Mouse (Mus musculus): ENCODE results near the gene Atpaf1. TPM values are rescaled to one million over a fixed set of nuclear protein-coding genes. Genes with fewer than 3 reads are reported as not detected.

Atpaf1 gene
- polyA plus RNA-seq, 1 experiment, result 31.5 TPM

DNA sequence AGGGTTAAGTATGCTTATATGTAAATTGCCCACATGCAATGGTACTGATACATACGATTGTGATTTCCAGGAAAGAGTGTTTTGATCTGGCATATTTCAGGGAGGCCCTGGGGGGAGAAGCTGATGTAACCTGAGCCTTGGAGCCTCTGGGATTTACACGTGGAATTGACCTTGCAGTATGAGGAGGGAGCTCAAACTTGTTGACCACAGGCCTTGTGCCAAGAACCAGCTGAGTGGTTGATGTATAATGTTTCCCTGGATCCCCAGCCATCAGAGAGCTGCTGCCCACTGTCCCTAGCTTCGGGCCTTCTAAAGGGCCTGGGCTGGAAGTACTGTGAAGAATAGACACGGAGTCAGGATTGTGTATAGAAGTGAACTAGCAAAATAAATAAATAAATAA lies 55.3 kb downstream of the Atpaf1 start:
- TF ChIP-seq CTCF (IDR thresholded peaks at IDR 0.05; ENCODE audit: borderline replicate concordance, insufficient read depth, low read length) (no peak), POLR2A (IDR thresholded peaks at IDR 0.05; ENCODE audit: low read depth, low read length) (no peak)
- peak overlapping the region; percentile 78 for H3K4me3 ChIP-seq (ENCODE audit: insufficient read depth, low read length)
- no peaks in the 10 kb centered on the region for H3K4me1 ChIP-seq (ENCODE audit: control insufficient read depth, insufficient read depth, low read length)
- H3K27ac ChIP-seq (ENCODE audit: insufficient read depth, low read length), result no peak overlapping the region

DNA sequence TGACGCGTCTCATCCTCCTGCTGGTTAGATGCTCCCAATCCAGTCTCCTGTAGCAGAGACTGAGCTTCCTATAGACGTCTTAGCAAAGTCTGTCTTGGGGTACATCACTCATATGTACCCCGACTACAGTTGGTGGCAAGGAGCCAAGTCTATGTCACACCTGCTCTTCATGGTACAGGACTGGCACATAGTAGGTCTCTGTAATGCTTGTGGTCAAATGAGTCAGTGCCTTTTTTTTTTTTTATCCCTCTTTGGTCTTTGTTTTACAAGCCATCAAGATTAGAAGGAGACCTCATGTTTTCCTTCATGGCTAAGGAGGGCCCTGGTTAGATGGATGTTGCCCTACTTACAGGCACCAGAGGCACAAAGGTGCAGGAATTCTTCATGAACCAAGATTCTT lies 56.2 kb downstream of the Atpaf1 start:
- TF ChIP-seq CTCF (IDR thresholded peaks at IDR 0.05; ENCODE audit: borderline replicate concordance, insufficient read depth, low read length) (no peak), POLR2A (IDR thresholded peaks at IDR 0.05; ENCODE audit: low read depth, low read length) (no peak)
- H3K4me1 ChIP-seq (ENCODE audit: control insufficient read depth, insufficient read depth, low read length), result no peaks in the 10 kb centered on the region
- H3K4me3 ChIP-seq (ENCODE audit: insufficient read depth, low read length), result no peak overlapping the region
- no peak overlapping the region for H3K27ac ChIP-seq (ENCODE audit: insufficient read depth, low read length)

DNA sequence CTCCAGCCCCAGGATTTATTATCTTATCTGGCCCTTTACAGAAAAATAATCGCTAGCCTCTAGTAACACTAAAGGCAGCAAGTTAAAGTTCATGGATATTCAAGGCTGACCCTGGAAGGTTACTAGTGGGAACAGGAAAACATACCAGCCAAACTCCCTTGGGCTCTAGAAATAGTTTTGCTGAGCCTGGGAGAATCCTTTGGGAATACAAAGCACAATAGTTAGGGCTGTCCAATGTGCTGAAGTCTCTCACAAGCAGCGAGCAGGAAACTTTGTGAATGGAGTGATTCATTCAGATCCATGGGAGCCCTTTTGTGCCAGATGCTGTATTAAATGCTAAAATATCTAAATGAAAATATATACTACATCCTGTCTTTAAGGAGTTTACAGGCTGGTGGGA lies 62.0 kb downstream of the Atpaf1 start:
- TF ChIP-seq CTCF (IDR thresholded peaks at IDR 0.05; ENCODE audit: borderline replicate concordance, insufficient read depth, low read length) (no peak), POLR2A (IDR thresholded peaks at IDR 0.05; ENCODE audit: low read depth, low read length) (no peak)
- Histone ChIP-seq H3K27ac (ENCODE audit: insufficient read depth, low read length) (no peak overlapping the region), H3K4me3 (ENCODE audit: insufficient read depth, low read length) (no peak overlapping the region), H3K4me1 (ENCODE audit: control insufficient read depth, insufficient read depth, low read length) (0 out of 2 replicates have a peak, but pooled peaks cover 2% of the 10 kb centered on the region)

DNA sequence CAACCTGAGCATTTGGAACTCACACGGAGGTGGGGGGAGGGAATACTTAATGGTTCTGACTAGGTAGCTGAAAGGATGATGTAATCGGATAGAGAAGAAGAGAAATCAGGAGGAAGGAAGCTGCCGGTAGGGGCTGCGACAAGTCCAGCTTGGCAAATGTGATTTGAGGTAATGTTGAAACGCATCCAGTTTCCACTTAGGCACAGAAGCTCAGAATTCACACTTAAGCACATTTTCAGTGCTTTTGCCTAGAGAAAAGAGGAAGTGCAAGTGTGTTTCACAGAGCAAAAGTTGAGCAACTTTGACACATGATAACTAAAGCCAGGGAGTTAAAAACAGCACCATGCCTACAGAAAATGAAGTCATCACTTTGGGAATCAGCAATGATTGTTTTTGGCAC lies 62.8 kb downstream of the Atpaf1 start:
- Histone ChIP-seq H3K4me1 (ENCODE audit: control insufficient read depth, insufficient read depth, low read length) (0 out of 2 replicates have a peak, but pooled peaks cover 2% of the 10 kb centered on the region), H3K4me3 (ENCODE audit: insufficient read depth, low read length) (no peak overlapping the region), H3K27ac (ENCODE audit: insufficient read depth, low read length) (no peak overlapping the region)
- TF ChIP-seq POLR2A (IDR thresholded peaks at IDR 0.05; ENCODE audit: low read depth, low read length), result no peak
- TF ChIP-seq CTCF (IDR thresholded peaks at IDR 0.05; ENCODE audit: borderline replicate concordance, insufficient read depth, low read length), result no peak

DNA sequence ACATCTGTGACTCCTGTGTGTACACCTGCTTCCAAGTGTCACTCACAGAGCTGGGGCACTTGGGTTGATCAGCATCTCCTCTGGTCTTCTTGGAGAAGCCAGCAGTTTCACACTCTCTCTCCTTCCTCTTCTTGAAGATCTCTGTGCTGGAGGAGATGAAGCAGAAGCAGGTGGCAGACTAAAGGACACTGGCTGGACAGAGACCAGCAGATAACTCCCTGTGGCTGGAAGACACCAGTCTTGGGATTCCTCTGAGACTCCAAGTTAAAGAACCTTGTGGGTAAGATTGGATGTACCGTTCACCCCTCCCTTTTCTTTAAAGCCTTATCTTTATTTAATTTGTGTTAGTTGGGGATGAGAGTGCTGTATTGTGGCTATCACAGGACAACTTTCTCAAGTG lies 63.5 kb downstream of the Atpaf1 start:
- Histone ChIP-seq H3K27ac (ENCODE audit: insufficient read depth, low read length) (no peak overlapping the region), H3K4me3 (ENCODE audit: insufficient read depth, low read length) (no peak overlapping the region), H3K4me1 (ENCODE audit: control insufficient read depth, insufficient read depth, low read length) (0 out of 2 replicates have a peak, but pooled peaks cover 2% of the 10 kb centered on the region)
- no peak for TF ChIP-seq CTCF (IDR thresholded peaks at IDR 0.05; ENCODE audit: borderline replicate concordance, insufficient read depth, low read length)
- no peak for TF ChIP-seq POLR2A (IDR thresholded peaks at IDR 0.05; ENCODE audit: low read depth, low read length)

DNA sequence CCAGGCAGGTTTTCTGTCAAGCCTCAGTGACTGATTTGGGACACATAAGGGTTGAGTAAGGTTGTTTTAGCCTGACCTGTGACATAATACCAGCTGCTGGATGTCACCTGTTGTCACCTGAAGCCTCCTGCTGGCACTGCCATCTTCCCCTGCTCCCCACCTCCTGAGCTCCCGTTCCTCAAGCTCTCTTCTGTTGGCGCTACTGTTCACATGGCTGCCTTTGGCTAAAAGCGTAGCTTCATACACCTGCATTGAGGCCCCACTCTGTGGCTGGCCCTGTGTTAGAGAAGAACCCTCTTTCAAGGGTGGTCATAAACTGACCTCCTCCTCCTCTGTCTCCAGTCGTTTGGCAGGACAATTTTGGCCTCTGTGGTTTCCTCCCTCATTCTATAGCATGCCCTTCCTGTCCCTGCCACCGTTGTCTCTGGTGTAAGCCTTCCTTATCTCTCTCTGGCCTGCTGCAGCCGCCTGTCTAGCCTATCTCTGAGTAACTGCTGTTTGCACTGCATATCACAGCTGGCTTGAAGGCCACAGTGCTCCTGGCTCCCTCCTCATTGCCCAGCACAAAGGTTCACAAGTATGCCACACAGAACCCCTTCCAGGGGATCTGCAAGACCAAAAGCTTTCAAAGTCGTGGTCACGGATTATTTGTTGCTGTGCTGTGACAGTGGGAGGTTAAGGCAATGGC lies 64.5 kb downstream of the Atpaf1 start:
- TF ChIP-seq CTCF (IDR thresholded peaks at IDR 0.05; ENCODE audit: borderline replicate concordance, insufficient read depth, low read length), result no peak
- no peak for TF ChIP-seq POLR2A (IDR thresholded peaks at IDR 0.05; ENCODE audit: low read depth, low read length)
- H3K27ac ChIP-seq (ENCODE audit: insufficient read depth, low read length), result no peak overlapping the region
- H3K4me3 ChIP-seq (ENCODE audit: insufficient read depth, low read length), result no peak overlapping the region
- 0 out of 2 replicates have a peak, but pooled peaks cover 2% of the 10 kb centered on the region for H3K4me1 ChIP-seq (ENCODE audit: control insufficient read depth, insufficient read depth, low read length)

DNA sequence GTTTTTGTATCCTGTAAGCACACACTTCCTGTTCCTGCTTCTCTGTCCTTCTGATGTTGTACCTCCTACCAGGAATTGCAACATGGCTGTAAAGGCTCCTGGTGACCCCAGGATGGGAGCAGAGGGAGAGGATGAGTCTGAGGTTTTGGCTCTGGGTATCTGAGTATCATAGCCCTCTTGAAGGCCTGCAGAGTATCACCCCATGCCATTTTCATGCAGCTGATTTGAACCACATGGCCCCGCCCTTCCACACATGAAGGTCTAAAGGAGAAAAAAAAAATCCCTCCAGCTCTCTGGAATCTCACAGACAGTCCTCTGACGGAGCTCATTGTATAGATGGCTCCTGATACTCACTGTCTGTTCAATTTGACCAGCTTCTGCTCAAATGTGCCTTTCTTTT lies 65.5 kb downstream of the Atpaf1 start:
- TF ChIP-seq POLR2A (IDR thresholded peaks at IDR 0.05; ENCODE audit: low read depth, low read length) (no peak), CTCF (IDR thresholded peaks at IDR 0.05; ENCODE audit: borderline replicate concordance, insufficient read depth, low read length) (no peak)
- Histone ChIP-seq H3K4me3 (ENCODE audit: insufficient read depth, low read length) (no peak overlapping the region), H3K4me1 (ENCODE audit: control insufficient read depth, insufficient read depth, low read length) (0 out of 2 replicates have a peak, but pooled peaks cover 2% of the 10 kb centered on the region), H3K27ac (ENCODE audit: insufficient read depth, low read length) (no peak overlapping the region)

DNA sequence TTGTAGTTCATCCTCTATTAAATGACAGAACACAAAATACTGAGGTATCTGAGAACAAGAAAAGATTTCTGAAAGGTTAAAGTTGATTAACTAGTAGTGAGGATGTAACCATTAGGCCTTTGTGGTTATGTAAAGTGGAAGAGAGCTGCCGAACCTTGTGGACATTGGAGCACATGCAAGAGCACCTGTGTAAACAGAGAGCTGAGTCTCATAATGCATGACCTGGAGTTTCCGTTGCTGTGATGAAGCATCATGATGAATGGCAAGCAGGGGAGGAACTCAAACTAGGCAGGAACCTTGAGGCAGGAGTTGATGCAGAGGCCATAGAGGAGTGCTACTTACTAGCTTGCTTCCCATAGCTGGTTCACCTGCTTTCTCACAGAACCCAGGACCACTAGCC lies 66.0 kb downstream of the Atpaf1 start:
- H3K4me3 ChIP-seq (ENCODE audit: insufficient read depth, low read length), result no peak overlapping the region
- TF ChIP-seq POLR2A (IDR thresholded peaks at IDR 0.05; ENCODE audit: low read depth, low read length) (no peak), CTCF (IDR thresholded peaks at IDR 0.05; ENCODE audit: borderline replicate concordance, insufficient read depth, low read length) (no peak)
- H3K4me1 ChIP-seq (ENCODE audit: control insufficient read depth, insufficient read depth, low read length), result 0 out of 2 replicates have a peak, but pooled peaks cover 2% of the 10 kb centered on the region
- H3K27ac ChIP-seq (ENCODE audit: insufficient read depth, low read length), result no peak overlapping the region

DNA sequence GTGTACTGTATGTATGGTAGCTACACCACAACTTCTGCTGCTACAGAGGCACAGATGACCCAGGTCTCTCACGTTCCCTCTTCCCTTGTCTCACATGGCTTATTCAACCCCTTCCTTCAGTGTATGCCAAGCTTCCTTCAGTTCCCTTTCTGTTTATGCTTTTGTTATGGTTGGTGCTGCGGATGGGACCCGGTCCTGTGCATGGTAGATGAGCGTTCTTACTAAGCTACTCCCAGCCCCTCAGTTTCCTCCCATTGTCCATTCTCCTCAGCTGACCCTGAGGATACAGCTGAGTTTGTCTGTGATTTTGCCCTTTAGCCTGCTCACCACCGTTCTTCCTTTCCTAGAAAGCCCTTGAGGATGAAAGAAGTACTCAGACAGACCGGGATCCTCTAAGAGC lies 67.0 kb downstream of the Atpaf1 start:
- Histone ChIP-seq H3K27ac (ENCODE audit: insufficient read depth, low read length) (no peak overlapping the region), H3K4me1 (ENCODE audit: control insufficient read depth, insufficient read depth, low read length) (0 out of 2 replicates have a peak, but pooled peaks cover 2% of the 10 kb centered on the region), H3K4me3 (ENCODE audit: insufficient read depth, low read length) (no peak overlapping the region)
- TF ChIP-seq CTCF (IDR thresholded peaks at IDR 0.05; ENCODE audit: borderline replicate concordance, insufficient read depth, low read length) (no peak), POLR2A (IDR thresholded peaks at IDR 0.05; ENCODE audit: low read depth, low read length) (no peak)

DNA sequence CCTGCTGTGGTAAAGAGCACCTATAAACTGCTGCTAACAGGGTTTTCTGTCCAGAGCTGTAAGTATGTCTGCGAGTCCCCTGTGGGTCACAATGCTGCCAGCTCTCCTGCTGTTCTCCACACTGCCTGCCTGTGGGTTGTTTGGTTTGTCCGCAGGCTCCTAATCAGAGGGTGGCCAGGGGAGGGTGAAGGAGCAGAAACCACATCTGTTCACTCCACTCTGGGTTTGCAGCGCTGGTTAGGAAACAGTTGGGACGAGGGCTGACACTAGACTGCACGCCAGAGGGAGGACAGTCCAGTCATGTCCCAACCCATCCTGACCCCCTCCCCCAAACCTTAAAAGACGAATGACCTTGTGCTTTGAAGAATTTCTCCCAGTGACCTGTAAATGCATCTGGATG lies 70.5 kb downstream of the Atpaf1 start:
- Histone ChIP-seq H3K4me3 (ENCODE audit: insufficient read depth, low read length) (no peak overlapping the region), H3K27ac (ENCODE audit: insufficient read depth, low read length) (no peak overlapping the region), H3K4me1 (ENCODE audit: control insufficient read depth, insufficient read depth, low read length) (0 out of 2 replicates have a peak, but pooled peaks cover 1% of the 10 kb centered on the region)
- no peak for TF ChIP-seq CTCF (IDR thresholded peaks at IDR 0.05; ENCODE audit: borderline replicate concordance, insufficient read depth, low read length)
- no peak for TF ChIP-seq POLR2A (IDR thresholded peaks at IDR 0.05; ENCODE audit: low read depth, low read length)

All from embryonic fibroblast, embryonic 13.5 days (primary cell).